ENCODE assay signal across 21 mouse cellular contexts in genomic region chr10:10343930-10344329, GRCm38 (mm10).
A peak's percentile ranks its signal among the peaks of the same experiment; 100 is the strongest.
DNase-seq lines count a peak whose midpoint lies in the region; ATAC-seq and TF ChIP-seq lines count a peak whose summit lies in the region.
"Had no signal": no experiment of that assay in that cellular context is flagged by ENCODE, and none has a peak within 500 bp of the region (broad histone marks: within the 10 kb centered on the region; RNA-seq: fewer than 3 reads in every experiment).

No protein-coding gene starts in this region.

- H3K27me3 ChIP-seq in Patski = no peaks in the 10 kb centered on the region
- no peaks in the 10 kb centered on the region for H3K27me3 ChIP-seq in kidney, embryonic 16.5 days (ENCODE audit: insufficient read depth, low read length)
- H3K27me3 ChIP-seq: embryonic facial prominence, embryonic 13.5 days; forebrain, embryonic 13.5 days; heart, embryonic 13.5 days; hindbrain, embryonic 12.5 days had no signal

- no peak overlapping the region for H3K27ac ChIP-seq in kidney, embryonic 16.5 days (ENCODE audit: low read length)
- H3K27ac ChIP-seq: embryonic facial prominence, embryonic 13.5 days; forebrain, embryonic 13.5 days; heart, embryonic 13.5 days; hindbrain, embryonic 12.5 days had no signal

- 69% methylated on average over 3 of the region's 3 CpGs for WGBS in kidney, embryonic 16.5 days

- H3K9me3 ChIP-seq in kidney, embryonic 16.5 days (ENCODE audit: low read length) = no peaks in the 10 kb centered on the region
- H3K9me3 ChIP-seq: embryonic facial prominence, embryonic 13.5 days; G1E; hindbrain, embryonic 12.5 days had no signal

- H3K36me3 ChIP-seq in kidney, embryonic 16.5 days (ENCODE audit: insufficient read depth, low read length) = no peaks in the 10 kb centered on the region
- H3K36me3 ChIP-seq: embryonic facial prominence, embryonic 13.5 days; G1E; heart, embryonic 13.5 days; hindbrain, embryonic 12.5 days had no signal

- POLR2A ChIA-PET in Patski (lab: Charles Lee) = interaction anchor here (0.6 kb wide), 1 partner anchor 26 kb away, joined by 3 read pairs; no protein-coding TSS in a partner anchor

- CTCF ChIA-PET in Patski (lab: Charles Lee) = no interaction called here

- ATAC-seq in Patski = peak; percentile 88
- ATAC-seq in kidney, embryonic 16.5 days (ENCODE audit: low FRiP score, low TSS enrichment) = peak; percentile 75; the same call in 1 of the 2 replicates
- no peak for ATAC-seq in megakaryocyte, adult 5-6 weeks (ENCODE audit: poor library complexity, severe bottlenecking)
- ATAC-seq: CD4-positive, CD25-positive, alpha-beta regulatory T cell, adult 4 months; forebrain, embryonic 13.5 days; forebrain, postnatal 0 days; hindbrain, embryonic 16.5 days had no signal

- no peak for TF ChIP-seq CTCF in Patski (IDR thresholded peaks at IDR 0.05)

- no peak overlapping the region for H3K4me3 ChIP-seq in kidney, embryonic 16.5 days (ENCODE audit: low read length)
- H3K4me3 ChIP-seq: embryonic facial prominence, embryonic 13.5 days; forebrain, embryonic 13.5 days; heart, embryonic 13.5 days; hindbrain, embryonic 12.5 days had no signal

- no peak overlapping the region for H3K4me2 ChIP-seq in kidney, embryonic 16.5 days (replicated peaks; ENCODE audit: low read depth, low read length)
- H3K4me2 ChIP-seq: embryonic facial prominence, embryonic 13.5 days; forebrain, embryonic 13.5 days; heart, embryonic 13.5 days; hindbrain, embryonic 12.5 days had no signal

- peak; percentile 74 for DNase-seq in 416B (ENCODE audit: low read depth)
- DNase-seq in Patski (ENCODE audit: low read depth, low spot score) = peak; percentile 19
- peak; percentile 2 to 6 for DNase-seq in kidney, postnatal 4 days
- DNase-seq in embryo, embryonic 11 days = no peak
- DNase-seq: adrenal gland, postnatal 10 days; B cell, adult 2 months; cerebellum, adult 11 months; cerebellum, adult 9-10 months; cerebellum, postnatal 25 days; forebrain, postnatal 0 days; gastrocnemius, postnatal 14 days; heart, postnatal 4 days had no signal

- in situ Hi-C loops in Patski (cut with MboI; ENCODE audit: low pct_unique_long_range_greater_than_20kb) = loop anchor here (10.0 kb wide), 1 partner anchor 831 kb away; no protein-coding TSS in a partner anchor

- no peaks in the 10 kb centered on the region for H3K4me1 ChIP-seq in kidney, embryonic 16.5 days (ENCODE audit: insufficient read depth, low read length)
- H3K4me1 ChIP-seq: embryonic facial prominence, embryonic 13.5 days; forebrain, embryonic 13.5 days; heart, embryonic 13.5 days; hindbrain, embryonic 12.5 days had no signal

- H3K9ac ChIP-seq in kidney, embryonic 16.5 days (replicated peaks; ENCODE audit: low read length) = no peak overlapping the region
- H3K9ac ChIP-seq: embryonic facial prominence, embryonic 13.5 days; forebrain, embryonic 13.5 days; forebrain, postnatal 0 days; heart, embryonic 13.5 days; hindbrain, embryonic 12.5 days had no signal
